Comparison of ENCODE assay signal across 9 mouse cellular contexts in genomic region chr5:48038033-48038432, GRCm38 (mm10). TPM values are rescaled to one million over a fixed set of nuclear protein-coding genes. Genes with fewer than 3 reads are reported as not detected.
DNase-seq lines count a peak whose midpoint lies in the region; ATAC-seq and TF ChIP-seq lines count a peak whose summit lies in the region.
"Had no signal": no experiment of that assay in that cellular context is flagged by ENCODE, and none has a peak within 500 bp of the region (broad histone marks: within the 10 kb centered on the region; RNA-seq: fewer than 3 reads in every experiment).

No protein-coding gene starts in this region.

- no peak overlapping the region for H3K9ac ChIP-seq in midbrain, embryonic 16.5 days (ENCODE audit: low read depth, low read length)

- no peak for TF ChIP-seq POLR2A in kidney, adult 2 months (IDR thresholded peaks at IDR 0.05; ENCODE audit: low read depth, low read length)

- H3K36me3 ChIP-seq in heart, embryonic 10.5 days: no peaks in the 10 kb centered on the region
- no peaks in the 10 kb centered on the region for H3K36me3 ChIP-seq in kidney, adult 2 months (ENCODE audit: control insufficient read depth, insufficient read depth, low read length)
- H3K36me3 ChIP-seq in midbrain, embryonic 16.5 days (ENCODE audit: control insufficient read depth, insufficient read depth, low read length): no peaks in the 10 kb centered on the region

- H3K4me2 ChIP-seq in midbrain, embryonic 16.5 days (ENCODE audit: low read length): no peak overlapping the region

- no peak; the same call in 1 of the 2 replicates for TF ChIP-seq CTCF in kidney, adult 2 months (conservative IDR thresholded peaks at IDR 0.05; ENCODE audit: insufficient read depth, insufficient read length, low read depth, low read length)

- H3K9me3 ChIP-seq in heart, embryonic 10.5 days: no peaks in the 10 kb centered on the region
- no peaks in the 10 kb centered on the region for H3K9me3 ChIP-seq in midbrain, embryonic 16.5 days (replicated peaks; ENCODE audit: control insufficient read depth, low read length, poor library complexity, severe bottlenecking)
- H3K9me3 ChIP-seq: megakaryocyte, embryonic 14.5 days had no signal

- 47% methylated on average over 5 of the region's 5 CpGs for WGBS in heart, embryonic 10.5 days
- 21% methylated on average over 5 of the region's 5 CpGs for WGBS in kidney, adult 2 months
- WGBS in midbrain, embryonic 16.5 days: 21% methylated on average over 5 of the region's 5 CpGs

- no peaks in the 10 kb centered on the region for H3K27me3 ChIP-seq in heart, embryonic 10.5 days (ENCODE audit: insufficient read depth, poor library complexity, severe bottlenecking)
- no peaks in the 10 kb centered on the region for H3K27me3 ChIP-seq in kidney, adult 2 months (replicated peaks; ENCODE audit: control insufficient read depth, insufficient read depth, low read length)
- H3K27me3 ChIP-seq in midbrain, embryonic 16.5 days (ENCODE audit: control insufficient read depth, insufficient read depth, low read depth, low read length): no peaks in the 10 kb centered on the region
- H3K27me3 ChIP-seq: megakaryocyte, embryonic 14.5 days had no signal

- H3K4me3 ChIP-seq in heart, embryonic 10.5 days: no peak overlapping the region
- no peak overlapping the region for H3K4me3 ChIP-seq in kidney, adult 2 months (ENCODE audit: insufficient read depth, low read depth, low read length)
- H3K4me3 ChIP-seq in midbrain, embryonic 16.5 days (ENCODE audit: low read depth, low read length): no peak overlapping the region
- H3K4me3 ChIP-seq: megakaryocyte, embryonic 14.5 days had no signal

- intact Hi-C loops in heart, postnatal 14 days (cut with DNase I): loop anchor here (5.0 to 10.0 kb wide), 2 partner anchors 94 to 207 kb away; no protein-coding TSS in a partner anchor

- H3K4me1 ChIP-seq in heart, embryonic 10.5 days: no peaks in the 10 kb centered on the region
- H3K4me1 ChIP-seq in kidney, adult 2 months (ENCODE audit: control insufficient read depth, insufficient read depth, low read length): no peaks in the 10 kb centered on the region
- no peaks in the 10 kb centered on the region for H3K4me1 ChIP-seq in midbrain, embryonic 16.5 days (ENCODE audit: control insufficient read depth, insufficient read depth, low read length)

- peak; percentile 51 for ATAC-seq in midbrain, embryonic 16.5 days
- ATAC-seq in activated CD4-positive, CD25-positive, alpha-beta regulatory T cell, adult 4 months: no peak

- H3K27ac ChIP-seq in heart, embryonic 10.5 days: no peak overlapping the region
- H3K27ac ChIP-seq in kidney, adult 2 months (ENCODE audit: insufficient read depth, low read depth, low read length): no peak overlapping the region
- no peak overlapping the region for H3K27ac ChIP-seq in midbrain, embryonic 16.5 days (ENCODE audit: low read length)

- DNase-seq in heart, postnatal 14 days: peak; percentile 8 to 37
- no peak for DNase-seq in heart, embryonic 10.5 days (ENCODE audit: low spot score)
- DNase-seq in urinary bladder, postnatal 25 days (ENCODE audit: low spot score): peak; percentile 7
- DNase-seq in urinary bladder, adult 2 months (ENCODE audit: low spot score): no peak
- DNase-seq in kidney, adult 2 months: peak; percentile 60
- no peak for DNase-seq in spleen, postnatal 4 days (ENCODE audit: low spot score in 2 of 2)

RNA-seq across cellular contexts. Expression of gene Slit2, which starts 55.1 kb away (rescaled TPM):
- 1 to 10 TPM; 6.2 to 6.8 TPM for total RNA-seq in heart, postnatal 14 days (2021)
- 24.9 and 50.6 TPM in 2 replicates for polyA plus RNA-seq in heart, embryonic 10.5 days (2016; fragmentation: Nextera tagmentation; extraction: Ambion mirVana)
- 4.8 and 6.5 TPM in 2 replicates for polyA plus RNA-seq in urinary bladder, adult 2 months (2012; rRNA removed)
- polyA plus RNA-seq in kidney, adult 2 months (2012; rRNA removed): 8.4 and 11.3 TPM in 2 replicates
- polyA plus RNA-seq in midbrain, embryonic 16.5 days (2015; fragmentation: Nextera tagmentation; extraction: Ambion mirVana): 17.5 and 24.9 TPM in 2 replicates
- polyA plus RNA-seq in activated CD4-positive, CD25-positive, alpha-beta regulatory T cell, adult 4 months (2017; shearing (Covaris generic)): under 1 TPM in 1 of 2 experiments, not detected in 1; 0.85 TPM

Comparison
In these comparisons a context has a peak if more than half of its experiments do, and no peak if none do; other contexts are left out.
1. DNase-seq: peak in heart, postnatal 14 days (2 of 2), urinary bladder, postnatal 25 days (single experiment) and kidney, adult 2 months (single experiment); none in heart, embryonic 10.5 days (single experiment), urinary bladder, adult 2 months (single experiment) and spleen, postnatal 4 days (0 of 2).